Mouse (Mus musculus) kidney, postnatal 10 days (tissue): ENCODE data around the gene Gm45717.

ENCODE experiments used
- DNase-seq: peaks from one replicate; pipeline ENCODE4 v3.0.0; 2021; ENCODE audit warnings: mixed read lengths

Gene Gm45717

GRCm38 (mm10) chr7:140942341-140942740 lies 13.4 kb downstream of the Gm45717 start:
- DNase-seq: peak; percentile 40

- peak; percentile 93 for DNase-seq
Measured at GRCm38 (mm10) chr7:140941222-140942051, 14.3 kb downstream of the Gm45717 start, which contains the start of gene Pgghg. Pgghg (plus strand) TSS chr7:140941391.

GRCm38 (mm10) chr7:140939669-140940171 lies 16.0 kb downstream of the Gm45717 start:
- peak; percentile 58 for DNase-seq

GRCm38 (mm10) chr7:140938896-140939295 lies 16.8 kb downstream of the Gm45717 start:
- DNase-seq: no peak

GRCm38 (mm10) chr7:140938436-140938835 lies 17.3 kb downstream of the Gm45717 start:
- DNase-seq: peak; percentile 23

- DNase-seq: no peak
Measured at GRCm38 (mm10) chr7:140927181-140927580, 28.6 kb downstream of the Gm45717 start.

GRCm38 (mm10) chr7:140923070-140923775 lies 32.5 kb downstream of the Gm45717 start:
- DNase-seq: no peak

- DNase-seq: peak; percentile 87
Measured at GRCm38 (mm10) chr7:140922398-140923069, 33.2 kb downstream of the Gm45717 start.

GRCm38 (mm10) chr7:140921225-140921975 lies 34.3 kb downstream of the Gm45717 start:
- DNase-seq: no peak

GRCm38 (mm10) chr7:140920418-140921029 lies 35.2 kb downstream of the Gm45717 start, which contains the start of gene Nlrp6:
Nlrp6 (plus strand) TSS chr7:140920902.
- no peak for DNase-seq

- DNase-seq: no peak
Measured at GRCm38 (mm10) chr7:140919911-140920310, 35.8 kb downstream of the Gm45717 start.

- DNase-seq: no peak
Measured at GRCm38 (mm10) chr7:140914031-140914690, 41.6 kb downstream of the Gm45717 start.

GRCm38 (mm10) chr7:140912846-140913482 lies 42.8 kb downstream of the Gm45717 start:
- DNase-seq: no peak

GRCm38 (mm10) chr7:140912293-140912692 lies 43.4 kb downstream of the Gm45717 start:
- DNase-seq: no peak

GRCm38 (mm10) chr7:140908634-140909107 lies 47.1 kb downstream of the Gm45717 start:
- peak; percentile 91 for DNase-seq

GRCm38 (mm10) chr7:140908181-140908580 lies 47.6 kb downstream of the Gm45717 start:
- DNase-seq: no peak

- DNase-seq: no peak
Measured at GRCm38 (mm10) chr7:140907697-140908096, 48.0 kb downstream of the Gm45717 start.

GRCm38 (mm10) chr7:140907131-140907530 lies 48.6 kb downstream of the Gm45717 start:
- DNase-seq: no peak

GRCm38 (mm10) chr7:140905642-140906081 lies 50.1 kb downstream of the Gm45717 start:
- DNase-seq: no peak

- peak; percentile 90 for DNase-seq
Measured at GRCm38 (mm10) chr7:140903212-140903611, 52.5 kb downstream of the Gm45717 start.
